In the genomic region with DNA sequence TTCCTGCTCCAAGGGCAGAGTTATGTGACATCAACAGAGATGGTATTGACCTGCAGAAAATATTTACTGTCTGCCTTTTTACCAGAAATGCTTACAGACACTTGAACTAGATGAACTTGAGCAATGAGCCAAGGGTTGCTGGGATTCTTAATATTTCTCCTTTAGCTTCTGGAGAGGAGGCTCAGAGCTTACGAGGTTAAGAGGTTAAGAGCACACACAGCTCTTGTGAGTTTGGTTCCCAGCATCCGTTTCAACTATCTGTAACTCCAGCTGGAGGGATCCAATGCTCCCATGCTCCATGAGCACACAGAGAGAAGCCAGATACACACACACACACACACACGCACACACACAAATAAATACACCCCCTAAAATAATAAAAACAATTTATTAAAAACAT, we compare ENCODE assay signal across 16 mouse cellular contexts.
"Had no signal": no experiment of that assay in that cellular context is flagged by ENCODE, and none has a peak within 500 bp of the region (broad histone marks: within the 10 kb centered on the region; RNA-seq: fewer than 3 reads in every experiment).

No protein-coding gene starts in this region.

- DNase-seq: liver, embryonic 13.5 days; liver, postnatal 0 days; lung, postnatal 14 days; retina, postnatal 1 day; right cerebral cortex, postnatal 14 days; thymus, adult 18-20 months; thymus, postnatal 14 days had no signal

- H3K9me3 ChIP-seq: limb, embryonic 10.5 days; liver, embryonic 13.5 days; lung, embryonic 15.5 days; midbrain, embryonic 15.5 days; neural tube, embryonic 13.5 days had no signal

- H3K27me3 ChIP-seq: liver, embryonic 13.5 days; lung, embryonic 15.5 days; megakaryocyte, embryonic 14.5 days; midbrain, embryonic 15.5 days; neural tube, embryonic 13.5 days had no signal

- ATAC-seq: hindbrain, postnatal 0 days; liver, postnatal 0 days; midbrain, embryonic 15.5 days had no signal

- H3K4me3 ChIP-seq: left cerebral cortex, adult 2 months; limb, embryonic 10.5 days; liver, embryonic 13.5 days; lung, embryonic 15.5 days; megakaryocyte, embryonic 14.5 days; midbrain, embryonic 15.5 days; neural tube, embryonic 13.5 days had no signal

- H3K4me1 ChIP-seq: limb, embryonic 10.5 days; liver, embryonic 13.5 days; lung, embryonic 15.5 days; megakaryocyte, embryonic 14.5 days; midbrain, embryonic 15.5 days; neural tube, embryonic 13.5 days had no signal

- H3K4me2 ChIP-seq: liver, embryonic 13.5 days; lung, embryonic 15.5 days; midbrain, embryonic 11.5 days; midbrain, embryonic 15.5 days; neural tube, embryonic 13.5 days had no signal

- H3K9ac ChIP-seq: liver, embryonic 13.5 days; liver, postnatal 0 days; lung, embryonic 15.5 days; midbrain, embryonic 15.5 days; neural tube, embryonic 13.5 days had no signal

- H3K27ac ChIP-seq: hindbrain, postnatal 0 days; left cerebral cortex, adult 2 months; limb, embryonic 10.5 days; liver, embryonic 13.5 days; lung, embryonic 15.5 days; macrophage; midbrain, embryonic 15.5 days; neural tube, embryonic 13.5 days had no signal

- H3K36me3 ChIP-seq: limb, embryonic 10.5 days; liver, embryonic 13.5 days; lung, embryonic 15.5 days; midbrain, embryonic 15.5 days; neural tube, embryonic 13.5 days had no signal
